Mouse (Mus musculus) CH12.LX (cell line): ENCODE data around the gene Jagn1. TPM values are rescaled to one million over a fixed set of nuclear protein-coding genes. Genes with fewer than 3 reads are reported as not detected.

ENCODE experiments used
- DNase-seq: peaks from one replicate; pipeline ENCODE4 v3.0.0-alpha.2; 2013; ENCODE audit errors: extremely low read depth
- H3K27ac ChIP-seq: 2 replicates; pipeline ENCODE4 v1.5.1; 2012; ENCODE audit warnings: low read depth, mild to moderate bottlenecking, control low read depth, moderate library complexity; ENCODE audit not compliant: insufficient read depth
- H3K27me3 ChIP-seq: replicated peaks from 2 replicates; pipeline ENCODE3; 2012; ENCODE audit warnings: inconsistent platforms
- H3K36me3 ChIP-seq, 2 experiments: replicated peaks in 1 of 2; 2 replicates each; pipeline versions ENCODE3 to v1.6.1; 2012; ENCODE audit warnings: inconsistent platforms in 1 of 2, low read length in 1 of 2, mild to moderate bottlenecking in 1 of 2, mixed read lengths in 1 of 2, moderate library complexity in 1 of 2; ENCODE audit not compliant: control insufficient read depth in 1 of 2, insufficient read depth in 1 of 2
- H3K4me1 ChIP-seq, 2 experiments: 2 replicates each; pipeline ENCODE4 v1.6.1; 2012; ENCODE audit warnings: inconsistent platforms in 1 of 2, moderate library complexity in 1 of 2; ENCODE audit not compliant: insufficient read depth in 2 of 2, control insufficient read depth in 1 of 2
- H3K4me2 ChIP-seq: 2 replicates; pipeline ENCODE4 v1.6.1; 2012; ENCODE audit warnings: low read depth, mild to moderate bottlenecking, control low read depth; ENCODE audit not compliant: poor library complexity, insufficient read depth, severe bottlenecking
- H3K4me3 ChIP-seq, 3 experiments: fragments of 150-350 bp in 1 of 3; sonication (generic) in 1 of 3; replicated peaks in 1 of 3; 2 replicates each; pipeline versions ENCODE3 to v1.5.1; 2011 to 2012; ENCODE audit warnings: low read depth in 2 of 3, low read length in 2 of 3, mild to moderate bottlenecking in 2 of 3, moderate library complexity in 2 of 3, control low read depth in 1 of 3, improper control_type of control experiment in 1 of 3, inconsistent platforms in 1 of 3, mixed read lengths in 1 of 3; ENCODE audit not compliant: poor library complexity in 1 of 3
- H3K79me2 ChIP-seq: replicated peaks from 2 replicates; pipeline ENCODE4 v1.6.1; 2012; ENCODE audit warnings: mild to moderate bottlenecking, moderate library complexity; ENCODE audit not compliant: control insufficient read depth, poor library complexity, insufficient read depth, severe bottlenecking; ENCODE audit errors: extremely low read depth
- H3K9ac ChIP-seq: 2 replicates; pipeline ENCODE4 v1.6.1; 2012; ENCODE audit warnings: low read depth, mild to moderate bottlenecking, control low read depth, moderate library complexity; ENCODE audit not compliant: insufficient read depth
- H3K9me3 ChIP-seq: replicated peaks from 2 replicates; pipeline ENCODE3; 2012; ENCODE audit warnings: low read length, inconsistent platforms, mixed read lengths
- CHD1 ChIP-seq: IDR thresholded peaks from 2 replicates; pipeline ENCODE4 v1.6.1; 2012; ENCODE audit warnings: low read depth, low read length, improper control_type of control experiment, inconsistent platforms
- ELF1 ChIP-seq: IDR thresholded peaks from 2 replicates; pipeline ENCODE4 v1.6.1; 2014; ENCODE audit warnings: low read depth, mild to moderate bottlenecking, inconsistent platforms, low read length, improper control_type of control experiment
- EP300 ChIP-seq: IDR thresholded peaks from 2 replicates; pipeline ENCODE4 v1.6.1; 2011; ENCODE audit warnings: low read length, improper control_type of control experiment
- GABPA ChIP-seq: IDR thresholded peaks from 2 replicates; pipeline ENCODE4 v1.6.1; 2012; ENCODE audit warnings: low read depth, low read length, improper control_type of control experiment, inconsistent platforms; ENCODE audit not compliant: insufficient replicate concordance
- HCFC1 ChIP-seq: IDR thresholded peaks from 2 replicates; pipeline ENCODE4 v1.6.1; 2012; ENCODE audit warnings: low read depth, mild to moderate bottlenecking, inconsistent platforms, low read length, improper control_type of control experiment
- JUND ChIP-seq: conservative IDR thresholded peaks from 2 replicates; pipeline ENCODE4 v1.6.1; 2011; ENCODE audit warnings: low read depth, low read length, improper control_type of control experiment
- KAT2A ChIP-seq: IDR thresholded peaks from 2 replicates; pipeline ENCODE4 v1.6.1; 2012; ENCODE audit warnings: low read length, improper control_type of control experiment, inconsistent platforms; ENCODE audit not compliant: insufficient replicate concordance
- MAFK ChIP-seq: IDR thresholded peaks from 2 replicates; pipeline ENCODE4 v1.6.1; 2011; ENCODE audit warnings: low read length, improper control_type of control experiment; ENCODE audit not compliant: insufficient replicate concordance
- MAZ ChIP-seq: IDR thresholded peaks from 2 replicates; pipeline ENCODE4 v1.6.1; 2012; ENCODE audit warnings: low read depth, mild to moderate bottlenecking, inconsistent platforms, low read length, improper control_type of control experiment, moderate library complexity
- MEF2A ChIP-seq: IDR thresholded peaks from 2 replicates; pipeline ENCODE4 v1.6.1; 2014; ENCODE audit warnings: low read depth, mild to moderate bottlenecking, inconsistent platforms, low read length, improper control_type of control experiment, borderline replicate concordance
- PAX5 ChIP-seq: IDR thresholded peaks from 2 replicates; pipeline ENCODE4 v1.6.1; 2012; ENCODE audit warnings: low read length, inconsistent platforms, mixed read lengths
- POLR2A ChIP-seq: IDR thresholded peaks from 2 replicates; pipeline ENCODE4 v1.6.1; 2011; ENCODE audit warnings: low read depth, mild to moderate bottlenecking, improper control_type of control experiment, low read length
- SIN3A ChIP-seq: IDR thresholded peaks from 2 replicates; pipeline ENCODE4 v1.6.1; 2012; ENCODE audit warnings: low read length, improper control_type of control experiment, inconsistent platforms
- TCF12 ChIP-seq: IDR thresholded peaks from 2 replicates; pipeline ENCODE4 v1.6.1; 2014; ENCODE audit warnings: low read depth, mild to moderate bottlenecking, inconsistent platforms, low read length, improper control_type of control experiment
- UBTF ChIP-seq: IDR thresholded peaks from 2 replicates; pipeline ENCODE4 v1.6.1; 2012; ENCODE audit warnings: low read depth, mild to moderate bottlenecking, inconsistent platforms, low read length, improper control_type of control experiment, moderate library complexity
- ZC3H11A ChIP-seq: IDR thresholded peaks from 2 replicates; pipeline ENCODE4 v1.6.1; 2012; ENCODE audit warnings: low read depth, mild to moderate bottlenecking, inconsistent platforms, low read length, improper control_type of control experiment
- ZKSCAN1 ChIP-seq: IDR thresholded peaks from 2 replicates; pipeline ENCODE4 v1.6.1; 2012; ENCODE audit warnings: low read depth, inconsistent platforms, low read length, improper control_type of control experiment, borderline replicate concordance
- ZMIZ1 ChIP-seq: IDR thresholded peaks from 2 replicates; pipeline ENCODE4 v1.6.1; 2012; ENCODE audit warnings: low read depth, mild to moderate bottlenecking, inconsistent platforms, low read length, improper control_type of control experiment
- ZNF384 ChIP-seq: IDR thresholded peaks from 2 replicates; pipeline ENCODE4 v1.6.1; 2012; ENCODE audit warnings: low read depth, low read length, improper control_type of control experiment, inconsistent platforms
- dilution Hi-C: fragments of 300-500 bp; cut with MboI; formaldehyde crosslinking; loops from 2 replicates; pipeline ENCODE4 v1.14.3; 2020; ENCODE audit warnings: low sequenced_read_pairs; ENCODE audit not compliant: extremely low pct_unique_long_range_greater_than_20kb, extremely low pct_ligation_motif_present
- in situ Hi-C: fragments of 300-500 bp; cut with MboI; formaldehyde crosslinking; loops from 3 replicates; pipeline ENCODE4 v1.14.3; 2019; ENCODE audit warnings: low sequenced_read_pairs, low pct_ligation_motif_present, low pct_unique_long_range_greater_than_20kb, mixed read lengths
- polyA plus RNA-seq: library from polyadenylated mRNA; unstranded; fragments of >175 nt; gene quantifications from 2 replicates; pipeline ENCODE4 v1.2.1, GENCODE M21; 2012; ENCODE audit warnings: low read depth; ENCODE audit not compliant: insufficient read length
- total RNA-seq, 2 experiments: library from RNA; depleted of rRNA; stranded (reverse); fragments of 300-350 nt in 1 of 2; fragments of >200 nt in 1 of 2; gene quantifications; 2 replicates each; pipeline ENCODE4 v1.2.3; 2012 to 2014

Jagn1 gene
- total and polyA plus RNA-seq, 3 experiments: 69.2 to 106 (median 88.3) TPM

DNA sequence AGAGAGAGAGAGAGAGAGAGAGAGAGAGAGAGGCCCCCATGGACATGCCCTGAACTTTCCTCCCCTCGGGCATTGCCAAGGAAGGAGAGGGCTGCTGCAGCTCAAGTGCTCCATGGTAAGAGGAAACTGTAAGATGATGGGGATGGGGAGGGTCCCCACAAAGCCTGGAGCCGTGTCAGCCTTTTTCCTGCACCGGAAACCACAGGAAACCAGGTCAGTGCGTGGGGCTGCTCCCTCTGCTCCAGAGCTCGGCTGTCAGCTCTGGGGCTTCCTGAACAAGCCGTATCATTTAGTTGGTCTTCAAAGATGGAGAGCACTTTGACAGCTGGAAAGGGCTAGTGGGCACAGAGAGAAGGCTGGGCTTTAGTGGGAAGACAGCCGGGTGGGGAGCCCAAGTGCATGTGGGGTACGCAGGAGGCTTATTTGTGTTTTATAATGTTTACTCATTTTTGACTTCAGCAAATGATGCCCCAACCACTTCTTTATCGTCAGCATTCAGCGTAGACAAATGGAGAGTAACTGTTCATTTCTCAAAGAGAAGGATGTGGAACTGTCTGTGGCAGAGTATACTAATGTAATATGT, 15.7 kb downstream of the Jagn1 start, which contains the start of gene Il17re:
Il17re (plus strand) TSS at position 533 of the 583 bp plus-strand sequence.
- Histone ChIP-seq H3K27me3 (peaks cover 25% of the 10 kb centered on the region), H3K4me3 (no peak within 1 kb of the TSS), H3K4me1 (peaks cover 0 to 10% of the 10 kb centered on the region in 2 experiments; a peak in 2 of 4 replicates), H3K36me3 (no peaks in the 10 kb centered on the region), H3K27ac (no peak within 1 kb of the TSS), H3K79me2 (no peaks in the 10 kb centered on the region)
- in situ Hi-C loops: no loop called here
- DNase-seq: no peak
- TF ChIP-seq TCF12 (no peak), ZC3H11A (no peak), SIN3A (no peak), GABPA (no peak), ZKSCAN1 (no peak), JUND (no peak), ELF1 (no peak), ZMIZ1 (no peak), ZNF384 (no peak), MAFK (no peak), CHD1 (no peak), KAT2A (no peak), MAZ (no peak), EP300 (no peak)
- TF ChIP-seq, all 38 proteins: peak for 0
- dilution Hi-C loops: no loop called here
- Histone ChIP-seq H3K4me2 (no peak within 1 kb of the TSS), H3K9ac (no peak within 1 kb of the TSS), H3K9me3 (no peaks in the 10 kb centered on the region)

- in situ Hi-C loops: no loop called here
- H3K4me2 ChIP-seq: no peak overlapping the region
- H3K4me1 ChIP-seq: peaks cover 0 to 10% of the 10 kb centered on the region in 2 experiments; a peak in 2 of 4 replicates
- DNase-seq: no peak
- dilution Hi-C loops: no loop called here
- H3K4me3 ChIP-seq: no peak overlapping the region
- H3K27ac ChIP-seq: no peak overlapping the region
- H3K9me3 ChIP-seq: no peaks in the 10 kb centered on the region
- no peak for TF ChIP-seq ZMIZ1
- no peak for TF ChIP-seq CHD1
- TF ChIP-seq HCFC1: no peak
- no peak for TF ChIP-seq ZC3H11A
- TF ChIP-seq MEF2A: no peak
- TF ChIP-seq PAX5: no peak
- TF ChIP-seq TCF12: no peak
- no peak for TF ChIP-seq UBTF
- TF ChIP-seq POLR2A: no peak
- H3K36me3 ChIP-seq: no peaks in the 10 kb centered on the region
- no peaks in the 10 kb centered on the region for H3K79me2 ChIP-seq
- H3K27me3 ChIP-seq: peaks cover 30% of the 10 kb centered on the region
- no peak overlapping the region for H3K9ac ChIP-seq
These were observed 16.3 kb downstream of the Jagn1 start for GRCm38 (mm10) chr6:113458635-113459034.
